Mouse (Mus musculus) limb, embryonic 15.5 days (tissue): Measurements from ENCODE around the gene Dbi. TPM values are rescaled to one million over a fixed set of nuclear protein-coding genes. Genes with fewer than 3 reads are reported as not detected.
"Not testable (repeated sequence)": the region's sequence is repeated elsewhere in the genome, so short reads cannot be mapped to it uniquely, and the experiment has no call there.

Source experiments
- ATAC-seq: fragments of 200-750 bp; cut with Nextera tagmentation; 2 replicates; pipeline ENCODE4 v1.8.0; 2017; ENCODE audit warnings: low read depth, moderate TSS enrichment; ENCODE audit not compliant: insufficient number of reproducible peaks, low FRiP score, low TSS enrichment
- H3K27ac ChIP-seq: fragments of 300-500 bp; sonication (generic); 2 replicates; pipeline ENCODE4 v1.5.1; 2015; ENCODE audit warnings: moderate library complexity, mild to moderate bottlenecking, inconsistent platforms
- H3K27me3 ChIP-seq: fragments of 300-500 bp; sonication (generic); 2 replicates; pipeline ENCODE4 v1.6.1; 2015; ENCODE audit warnings: inconsistent platforms
- H3K36me3 ChIP-seq: fragments of 300-500 bp; sonication (generic); 2 replicates; pipeline ENCODE4 v1.6.1; 2015; ENCODE audit warnings: inconsistent platforms
- H3K4me1 ChIP-seq: fragments of 300-500 bp; sonication (generic); 2 replicates; pipeline ENCODE4 v1.6.1; 2015; ENCODE audit warnings: inconsistent platforms
- H3K4me2 ChIP-seq: fragments of 300-500 bp; sonication (generic); 2 replicates; pipeline ENCODE4 v1.6.1; 2015; ENCODE audit warnings: mild to moderate bottlenecking, inconsistent platforms
- H3K4me3 ChIP-seq: fragments of 300-500 bp; sonication (generic); 2 replicates; pipeline ENCODE4 v1.5.1; 2015; ENCODE audit warnings: mild to moderate bottlenecking, inconsistent platforms
- H3K9ac ChIP-seq: fragments of 300-500 bp; sonication (generic); 2 replicates; pipeline ENCODE4 v1.6.1; 2015; ENCODE audit warnings: inconsistent platforms
- H3K9me3 ChIP-seq: fragments of 300-500 bp; sonication (generic); 2 replicates; pipeline ENCODE4 v1.6.1; 2016; ENCODE audit warnings: inconsistent platforms
- WGBS: fragments of 180-500 bp; shearing (Covaris S2); methylation state at CpG from one replicate; pipeline ENCODE4 v1.1.7; 2015; 5-methylcytosine and 5-hydroxymethylcytosine counted together
- polyA plus RNA-seq: library from polyadenylated mRNA; unstranded; fragments of >200 nt; fragmentation: Nextera tagmentation; extraction: Ambion mirVana; gene quantifications from 2 replicates; pipeline ENCODE4 v1.2.1, GENCODE M21; 2015

Dbi gene
- polyA plus RNA-seq, 1 experiment from 2014 or later, result 1,050 TPM

DNA sequence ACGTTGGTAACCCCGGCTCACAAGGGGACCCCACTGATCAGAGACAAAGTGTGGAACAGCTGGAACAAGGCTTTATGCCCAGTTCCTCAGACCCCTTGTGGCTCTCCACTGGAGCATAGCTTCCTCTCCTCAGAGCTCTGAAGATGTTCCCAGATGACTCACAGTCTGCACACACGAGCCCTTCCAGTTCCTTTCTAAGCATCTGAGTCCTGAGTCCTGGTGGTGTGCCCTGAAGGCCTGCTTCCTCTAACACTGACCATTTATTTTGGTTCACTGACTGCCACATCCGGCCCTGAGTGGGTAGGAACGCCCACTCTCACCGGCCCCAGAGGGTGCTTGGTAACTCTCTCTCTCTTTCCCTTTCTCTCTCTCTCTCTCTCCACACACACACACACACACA is 21.4 kb downstream of the Dbi start:
- Histone ChIP-seq H3K4me3 (no peak overlapping the region), H3K4me2 (no peak overlapping the region), H3K27ac (no peak overlapping the region), H3K9ac (no peak overlapping the region), H3K4me1 (no peaks in the 10 kb centered on the region), H3K9me3 (no peaks in the 10 kb centered on the region), H3K36me3 (no peaks in the 10 kb centered on the region), H3K27me3 (no peaks in the 10 kb centered on the region)
- no peak for ATAC-seq
- WGBS, result 55% methylated on average over 6 of the region's 6 CpGs

DNA sequence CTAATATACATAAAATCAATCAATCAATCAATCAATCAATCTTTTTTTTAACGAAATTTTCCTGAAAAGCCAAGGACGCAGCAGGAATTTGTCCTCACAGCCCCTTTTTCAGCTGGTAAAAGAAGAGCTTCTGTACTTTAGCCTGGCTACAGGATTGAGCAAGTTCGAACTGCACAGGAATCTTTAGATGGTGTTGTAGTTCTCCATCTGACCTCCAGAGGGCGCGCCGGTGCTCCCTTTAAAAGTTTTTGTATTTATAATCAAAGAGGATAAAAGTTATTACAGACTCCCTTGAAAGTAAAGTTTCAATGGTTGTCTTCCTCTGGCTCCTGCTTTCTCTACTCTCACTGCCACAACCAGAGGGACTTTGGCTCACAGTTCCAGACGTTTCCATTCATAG is 22.6 kb downstream of the Dbi start:
- H3K4me2 ChIP-seq, result no peak overlapping the region
- no peaks in the 10 kb centered on the region for H3K27me3 ChIP-seq
- no peak for ATAC-seq
- no peaks in the 10 kb centered on the region for H3K36me3 ChIP-seq
- H3K9me3 ChIP-seq, result no peaks in the 10 kb centered on the region
- H3K27ac ChIP-seq, result no peak overlapping the region
- no peak overlapping the region for H3K9ac ChIP-seq
- 11% methylated on average over 7 of the region's 7 CpGs for WGBS
- no peak overlapping the region for H3K4me3 ChIP-seq
- no peaks in the 10 kb centered on the region for H3K4me1 ChIP-seq

DNA sequence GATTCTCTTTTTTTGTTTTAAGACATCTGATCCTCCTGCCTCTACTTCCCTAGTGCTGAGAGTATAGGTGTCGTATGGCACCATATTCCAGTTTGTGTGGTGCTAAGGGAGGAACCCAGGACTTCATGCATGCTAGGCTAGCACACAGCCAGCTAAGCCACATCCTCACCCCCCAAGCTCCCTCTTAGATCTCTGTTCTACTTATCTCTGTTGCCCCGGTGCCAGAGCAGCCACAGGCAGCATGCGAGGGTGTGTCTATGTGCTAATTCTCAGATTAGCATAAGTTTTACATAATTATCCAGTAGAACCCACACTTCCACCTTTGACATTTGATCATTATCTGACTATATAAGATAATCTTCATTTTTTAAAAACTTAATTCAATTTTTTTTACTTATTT is 26.0 kb downstream of the Dbi start:
- Histone ChIP-seq H3K36me3 (no peaks in the 10 kb centered on the region), H3K9ac (no peak overlapping the region), H3K4me1 (no peaks in the 10 kb centered on the region), H3K4me3 (no peak overlapping the region), H3K27ac (no peak overlapping the region), H3K4me2 (no peak overlapping the region), H3K27me3 (no peaks in the 10 kb centered on the region), H3K9me3 (peaks cover 3% of the 10 kb centered on the region; the same call in 1 of the 2 replicates)
- ATAC-seq, result no peak
- whole genome bisulfite sequencing, result 62% methylated on average over 3 of the region's 3 CpGs

DNA sequence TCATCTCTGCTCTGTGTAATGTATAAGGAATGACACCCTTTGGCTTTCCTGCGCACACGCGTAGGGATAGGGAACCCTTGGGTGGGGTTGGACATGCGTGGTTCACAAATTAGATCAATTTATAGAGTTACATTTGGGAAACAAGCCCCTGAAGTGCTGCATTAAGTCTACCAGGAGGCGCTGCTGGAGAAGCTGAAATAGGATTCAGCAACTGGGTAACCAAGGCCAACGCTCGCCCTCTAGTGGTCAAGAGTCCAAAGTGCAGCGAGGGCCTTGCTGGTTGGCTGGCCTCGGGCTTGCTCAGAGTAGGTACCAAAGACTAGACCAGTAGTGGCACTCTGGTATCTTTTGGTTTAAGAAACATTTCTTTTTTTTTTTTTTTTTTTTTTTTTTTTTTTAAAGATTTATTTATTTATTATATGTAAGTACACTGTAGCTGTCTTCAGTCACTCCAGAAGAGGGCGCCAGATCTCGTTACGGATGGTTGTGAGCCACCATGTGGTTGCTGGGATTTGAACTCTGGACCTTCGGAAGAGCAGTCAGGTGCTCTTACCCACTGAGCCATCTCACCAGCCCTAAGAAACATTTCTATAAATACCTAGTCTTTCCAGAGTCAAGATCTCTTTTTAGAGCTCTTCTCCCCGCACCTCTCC is 27.3 kb downstream of the Dbi start:
- not testable (repeated sequence) for H3K9me3 ChIP-seq, H3K36me3 ChIP-seq, H3K4me1 ChIP-seq, H3K4me2 ChIP-seq, ATAC-seq, H3K27ac ChIP-seq, H3K27me3 ChIP-seq, H3K9ac ChIP-seq, H3K4me3 ChIP-seq
- 60% methylated on average over 13 of the region's 14 CpGs for WGBS

- ATAC-seq, result peak; percentile 18; the same call in 1 of the 2 replicates
- Histone ChIP-seq H3K4me2 (no peak overlapping the region), H3K4me1 (no peaks in the 10 kb centered on the region), H3K27ac (no peak overlapping the region), H3K36me3 (no peaks in the 10 kb centered on the region), H3K9ac (no peak overlapping the region), H3K4me3 (no peak overlapping the region), H3K9me3 (peaks cover 3% of the 10 kb centered on the region; the same call in 1 of the 2 replicates), H3K27me3 (no peaks in the 10 kb centered on the region)
- 74% methylated on average over 8 of the region's 8 CpGs for WGBS
Measured at GRCm38 (mm10) chr1:120090880-120091570, 29.9 kb downstream of the Dbi start.

DNA sequence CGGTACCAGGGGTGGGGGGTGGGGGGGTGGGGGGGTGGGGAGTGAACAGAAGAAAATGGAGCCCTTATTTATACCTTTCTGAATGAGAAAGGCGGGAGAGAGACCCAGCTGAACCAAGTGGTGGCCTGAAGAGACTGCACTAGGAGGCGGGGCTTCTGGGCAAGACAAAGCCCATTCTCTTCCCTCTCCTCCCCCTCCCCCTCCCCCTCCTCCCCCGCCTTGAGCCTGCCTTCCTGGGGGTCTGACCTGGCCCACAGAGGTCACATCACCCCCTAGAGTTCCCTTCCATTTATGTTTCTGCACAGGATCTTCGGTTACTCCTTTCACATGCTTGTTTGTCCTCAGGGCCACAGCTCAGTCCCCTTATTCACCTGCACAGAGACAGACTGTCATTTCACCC is 31.7 kb downstream of the Dbi start:
- ATAC-seq, result no peak
- H3K9me3 ChIP-seq, result peaks cover 3% of the 10 kb centered on the region; the same call in 1 of the 2 replicates
- no peak overlapping the region for H3K4me2 ChIP-seq
- H3K27me3 ChIP-seq, result no peaks in the 10 kb centered on the region
- H3K36me3 ChIP-seq, result no peaks in the 10 kb centered on the region
- H3K27ac ChIP-seq, result no peak overlapping the region
- WGBS, result 27% methylated on average over 4 of the region's 5 CpGs
- H3K4me1 ChIP-seq, result 0 out of 2 replicates have a peak, but pooled peaks cover under 1% of the 10 kb centered on the region
- no peak overlapping the region for H3K9ac ChIP-seq
- H3K4me3 ChIP-seq, result no peak overlapping the region

GRCm38 (mm10) chr1:120086644-120087043 is 34.2 kb downstream of the Dbi start:
- Histone ChIP-seq H3K27me3 (no peaks in the 10 kb centered on the region), H3K4me2 (no peak overlapping the region), H3K9me3 (no peaks in the 10 kb centered on the region), H3K36me3 (no peaks in the 10 kb centered on the region), H3K27ac (no peak overlapping the region), H3K4me1 (peaks cover 18% of the 10 kb centered on the region), H3K9ac (no peak overlapping the region), H3K4me3 (no peak overlapping the region)
- 71% methylated on average over 13 of the region's 13 CpGs for WGBS
- ATAC-seq, result no peak

DNA sequence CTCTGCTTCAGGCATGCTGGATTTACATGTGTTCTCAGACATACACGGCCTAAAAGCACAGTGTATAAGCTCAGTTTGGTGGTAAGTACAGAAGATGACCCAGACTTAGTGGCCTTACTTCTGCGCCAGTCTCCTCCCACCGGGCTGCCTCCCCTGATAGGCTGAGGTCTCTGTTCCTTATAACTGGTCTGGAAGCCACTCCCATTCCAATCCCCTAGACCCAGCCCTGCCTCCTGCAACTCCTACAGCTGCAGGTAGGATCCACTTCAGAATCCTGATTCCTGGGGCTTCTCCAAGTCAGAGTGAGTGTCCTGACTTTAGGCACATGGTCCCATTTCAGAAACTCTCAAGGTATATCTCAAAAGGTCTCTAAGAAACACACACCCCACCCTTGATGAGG is 35.2 kb downstream of the Dbi start:
- Histone ChIP-seq H3K9ac (no peak overlapping the region), H3K36me3 (no peaks in the 10 kb centered on the region), H3K4me1 (peaks cover 18% of the 10 kb centered on the region), H3K27ac (no peak overlapping the region), H3K4me2 (no peak overlapping the region), H3K27me3 (no peaks in the 10 kb centered on the region), H3K4me3 (no peak overlapping the region), H3K9me3 (no peaks in the 10 kb centered on the region)
- WGBS, result 72% methylated on average over 3 of the region's 3 CpGs
- no peak for ATAC-seq

DNA sequence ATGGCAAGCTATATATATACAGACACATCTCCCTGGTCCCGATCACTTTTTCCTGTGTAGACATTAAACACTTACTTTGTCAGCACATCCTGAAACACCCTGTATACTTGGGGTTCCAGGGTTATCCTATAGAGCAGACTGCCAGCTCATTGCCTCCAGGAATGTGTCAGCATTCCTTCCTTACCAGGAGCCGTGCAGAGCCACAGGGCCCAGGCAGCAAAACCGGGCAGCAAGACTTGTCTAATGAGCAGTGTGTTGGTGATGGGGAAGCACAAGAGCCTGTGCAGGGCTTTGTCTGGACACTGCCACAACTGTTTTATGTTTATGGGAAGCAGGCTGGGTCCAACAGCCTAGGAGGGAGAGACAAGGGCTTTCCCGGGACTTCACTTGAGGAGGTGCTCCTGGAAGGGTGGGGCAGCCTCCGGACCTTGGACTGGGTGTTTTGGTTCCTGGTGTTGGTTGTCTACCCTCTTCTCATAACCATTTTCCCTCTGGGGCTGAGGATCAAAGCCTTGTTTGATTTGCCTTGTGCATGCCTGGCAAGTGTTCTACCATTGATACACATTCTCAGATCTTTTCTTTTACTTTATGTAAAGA is 36.9 kb downstream of the Dbi start:
- Histone ChIP-seq H3K4me1 (peaks cover 18% of the 10 kb centered on the region), H3K36me3 (no peaks in the 10 kb centered on the region), H3K27me3 (no peaks in the 10 kb centered on the region), H3K9me3 (no peaks in the 10 kb centered on the region), H3K4me3 (no peak overlapping the region), H3K9ac (no peak overlapping the region), H3K27ac (no peak overlapping the region), H3K4me2 (no peak overlapping the region)
- ATAC-seq, result no peak
- 33% methylated on average over 5 of the region's 5 CpGs for WGBS

DNA sequence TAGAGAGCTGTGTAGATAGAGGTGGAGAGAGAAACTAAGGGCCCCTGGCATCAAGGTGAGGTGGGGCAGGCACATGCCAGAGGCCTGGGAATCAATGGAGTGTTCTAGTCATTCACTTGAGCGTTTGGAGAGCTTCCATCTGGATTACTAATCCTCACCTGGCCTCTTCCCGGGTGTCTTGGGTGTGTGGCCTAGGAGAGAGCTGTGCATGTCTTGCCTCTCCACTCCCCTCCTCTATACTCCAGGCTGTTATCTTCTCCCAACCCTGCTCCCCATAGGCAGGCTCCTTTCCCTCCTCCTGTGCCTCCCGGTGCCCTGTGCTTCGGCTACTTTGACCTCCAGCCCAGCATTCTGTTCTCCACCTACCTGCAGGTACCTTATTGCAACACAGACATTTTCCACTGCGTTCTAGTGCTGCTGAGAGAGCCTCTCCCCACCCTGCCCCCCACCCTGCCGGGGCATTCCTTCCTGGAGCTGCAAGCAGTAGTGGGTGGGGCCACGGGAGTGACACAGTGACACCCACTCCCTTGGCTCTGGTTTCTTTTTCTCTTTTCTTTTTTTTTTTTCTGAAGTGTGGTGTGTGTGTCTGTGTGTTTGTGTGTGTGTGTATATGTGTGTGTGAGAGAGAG is 37.8 kb downstream of the Dbi start:
- Histone ChIP-seq H3K27ac (0 out of 2 replicates have a peak overlapping the region, but pooled peaks have one; percentile 27), H3K9ac (no peak overlapping the region), H3K4me3 (no peak overlapping the region), H3K27me3 (no peaks in the 10 kb centered on the region), H3K4me2 (0 out of 2 replicates have a peak overlapping the region, but pooled peaks have one; percentile 14), H3K36me3 (no peaks in the 10 kb centered on the region), H3K4me1 (peaks cover 18% of the 10 kb centered on the region), H3K9me3 (no peaks in the 10 kb centered on the region)
- peak; percentile 16; the same call in 1 of the 2 replicates for ATAC-seq
- whole genome bisulfite sequencing, result 25% methylated on average over 7 of the region's 7 CpGs

DNA sequence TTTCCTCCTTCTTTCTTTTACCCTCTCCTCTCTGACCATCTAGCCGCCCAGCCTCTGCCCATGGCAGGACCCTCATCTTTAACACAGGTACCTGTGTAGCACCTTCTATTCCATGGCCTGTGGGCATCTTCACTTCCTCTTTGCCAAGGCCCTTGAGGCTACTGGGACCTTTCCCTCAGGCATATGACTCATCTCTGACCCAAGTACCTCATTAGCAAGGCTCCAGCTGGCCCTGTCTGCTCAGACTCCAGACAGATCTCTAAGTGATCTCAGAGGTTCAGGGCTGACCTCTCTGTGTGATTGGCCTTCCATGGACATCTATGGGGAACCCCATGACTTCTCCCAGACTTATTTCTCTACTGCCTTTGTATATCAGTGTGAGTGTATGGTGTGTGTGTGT is 40.2 kb downstream of the Dbi start:
- Histone ChIP-seq H3K9ac (no peak overlapping the region), H3K4me3 (no peak overlapping the region), H3K36me3 (no peaks in the 10 kb centered on the region), H3K27me3 (no peaks in the 10 kb centered on the region), H3K9me3 (no peaks in the 10 kb centered on the region), H3K27ac (no peak overlapping the region), H3K4me1 (peaks cover 18% of the 10 kb centered on the region), H3K4me2 (no peak overlapping the region)
- 100% methylated on average over 1 of the region's 1 CpGs for WGBS
- no peak for ATAC-seq
